Mouse (Mus musculus) olfactory bulb, adult 2 months (tissue): ENCODE measurements around the gene Pkn2.

ENCODE experiments used
- CTCF ChIP-seq: fragments of 200-500 bp; IDR thresholded peaks from 2 replicates; pipeline ENCODE4 v1.5.1; 2012; ENCODE audit warnings: low read depth, mild to moderate bottlenecking, low read length, moderate library complexity; ENCODE audit not compliant: insufficient read depth
- POLR2A ChIP-seq: fragments of 200-500 bp; IDR thresholded peaks from 2 replicates; pipeline ENCODE4 v1.6.1; 2012; ENCODE audit warnings: mild to moderate bottlenecking, low read depth, low read length, moderate library complexity; ENCODE audit not compliant: insufficient read depth

DNA sequence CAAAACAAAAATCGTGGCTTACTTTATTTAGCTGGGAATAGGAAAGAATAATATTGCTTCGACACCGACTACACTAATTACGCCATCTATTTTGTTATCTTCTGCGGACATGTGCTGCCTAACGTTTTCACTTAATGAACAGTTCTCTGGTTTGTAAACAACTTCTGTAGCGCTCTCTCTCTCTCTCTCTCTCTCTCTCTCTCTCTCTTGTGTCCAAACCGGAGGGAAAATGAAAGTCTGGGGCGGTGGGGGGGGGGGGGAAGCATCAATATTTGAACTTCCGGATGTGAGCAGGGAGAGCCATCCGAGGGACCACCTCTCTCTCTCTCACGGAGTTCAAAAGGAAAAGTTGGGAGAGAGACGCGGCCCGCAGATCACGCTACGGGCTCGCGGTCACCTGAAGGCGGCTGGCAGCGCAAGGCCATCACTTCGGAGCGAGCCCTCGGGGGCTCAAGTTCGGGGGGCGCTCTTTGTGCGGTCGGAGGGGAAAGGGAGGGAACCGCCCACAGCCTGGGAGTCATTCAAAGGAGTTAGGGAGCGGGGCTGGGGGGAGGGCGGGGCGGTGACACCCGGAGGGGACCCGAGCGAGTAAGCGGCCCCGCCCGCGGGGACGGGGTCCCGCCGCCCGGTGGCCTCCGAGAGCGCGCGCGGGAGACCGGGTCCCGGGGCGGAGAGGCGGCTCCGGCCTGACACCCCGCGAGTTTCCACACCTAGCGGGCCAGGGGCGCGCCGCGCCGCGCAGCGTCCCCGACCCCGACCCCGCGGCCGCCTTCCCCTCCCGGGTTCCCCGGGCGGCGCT is 815 bp downstream of the Pkn2 start:
- TF ChIP-seq CTCF (no peak), POLR2A (no peak)
